Comparison of ENCODE assay signal across 30 mouse cellular contexts in the genomic region with DNA sequence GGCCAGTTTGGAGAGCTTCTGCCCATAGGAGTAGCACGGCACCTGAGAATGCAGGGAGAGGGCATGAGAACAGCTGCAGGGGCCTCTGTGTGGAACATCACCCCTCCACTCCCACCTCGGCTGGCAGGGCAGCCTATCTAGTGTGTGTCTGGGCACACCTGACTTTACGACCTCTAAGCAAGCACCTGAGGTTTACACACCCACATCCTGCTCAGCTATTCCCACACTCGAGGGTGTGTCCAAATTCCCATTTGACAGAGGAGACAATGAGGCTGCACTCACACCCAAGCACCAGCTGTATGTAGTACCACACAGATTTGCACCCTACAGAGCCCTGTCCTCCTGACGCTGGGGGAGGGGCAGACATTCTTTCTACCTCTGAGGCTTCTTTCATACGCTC. TPM values are rescaled to one million over a fixed set of nuclear protein-coding genes. Genes with fewer than 3 reads are reported as not detected.
DNase-seq lines count a peak whose midpoint lies in the region; ATAC-seq and TF ChIP-seq lines count a peak whose summit lies in the region.
"Had no signal": no experiment of that assay in that cellular context is flagged by ENCODE, and none has a peak within 500 bp of the region (broad histone marks: within the 10 kb centered on the region; RNA-seq: fewer than 3 reads in every experiment).

No protein-coding gene starts in this region.

- H3K27me3 ChIP-seq in E14TG2a.4 (ENCODE audit: insufficient read depth, low read length) = peaks cover 92% of the 10 kb centered on the region
- H3K27me3 ChIP-seq in intestine, embryonic 14.5 days (replicated peaks; ENCODE audit: control insufficient read depth, insufficient read depth, low read length) = no peaks in the 10 kb centered on the region
- H3K27me3 ChIP-seq in limb, embryonic 10.5 days (ENCODE audit: low read depth, poor library complexity, severe bottlenecking) = peaks cover 14% of the 10 kb centered on the region; the same call in 1 of the 2 replicates
- 0 out of 2 replicates have a peak, but pooled peaks cover 10% of the 10 kb centered on the region for H3K27me3 ChIP-seq in midbrain, embryonic 15.5 days (replicated peaks)
- no peaks in the 10 kb centered on the region for H3K27me3 ChIP-seq in cerebellum, adult 2 months (ENCODE audit: control insufficient read depth, insufficient read depth, low read length)
- H3K27me3 ChIP-seq: heart, embryonic 13.5 days; Patski had no signal

- H3K4me1 ChIP-seq in E14TG2a.4 (replicated peaks; ENCODE audit: low read depth, low read length) = peaks cover 33% of the 10 kb centered on the region
- H3K4me1 ChIP-seq in intestine, embryonic 14.5 days (replicated peaks; ENCODE audit: control insufficient read depth, insufficient read depth, low read length) = peaks cover 25% of the 10 kb centered on the region
- peaks cover 69% of the 10 kb centered on the region for H3K4me1 ChIP-seq in limb, embryonic 10.5 days
- peaks cover 11% of the 10 kb centered on the region for H3K4me1 ChIP-seq in midbrain, embryonic 15.5 days
- peaks cover 43% of the 10 kb centered on the region for H3K4me1 ChIP-seq in cerebellum, adult 2 months (ENCODE audit: control insufficient read depth, insufficient read depth, low read length)

- H3K9me3 ChIP-seq in E14TG2a.4 (ENCODE audit: low read length) = no peaks in the 10 kb centered on the region
- H3K9me3 ChIP-seq in intestine, embryonic 14.5 days (ENCODE audit: control insufficient read depth, low read length) = no peaks in the 10 kb centered on the region
- no peaks in the 10 kb centered on the region for H3K9me3 ChIP-seq in limb, embryonic 10.5 days (replicated peaks)
- H3K9me3 ChIP-seq in midbrain, embryonic 15.5 days = no peaks in the 10 kb centered on the region
- H3K9me3 ChIP-seq: embryonic facial prominence, embryonic 12.5 days; heart, embryonic 13.5 days; kidney, embryonic 15.5 days; limb, embryonic 13.5 days; megakaryocyte, embryonic 14.5 days; midbrain, embryonic 12.5 days had no signal

- TF ChIP-seq CTCF in E14TG2a.4 (conservative IDR thresholded peaks at IDR 0.05; ENCODE audit: low read length) = no peak
- no peak for TF ChIP-seq CTCF in cerebellum, adult 2 months (IDR thresholded peaks at IDR 0.05; ENCODE audit: borderline replicate concordance, insufficient read depth, low read depth, low read length)

- no peak for TF ChIP-seq POLR2A in cerebellum, adult 2 months (IDR thresholded peaks at IDR 0.05; ENCODE audit: borderline replicate concordance, insufficient read depth, low read length)

- peak; percentile 30 for ATAC-seq in intestine, embryonic 14.5 days (replicated peaks; ENCODE audit: low FRiP score, low TSS enrichment, low read depth)
- ATAC-seq in midbrain, embryonic 15.5 days (replicated peaks) = no peak
- ATAC-seq: activated CD4-positive, CD25-positive, alpha-beta regulatory T cell, adult 4 months; CD4-positive, CD25-positive, alpha-beta regulatory T cell, adult 4 months; forebrain, embryonic 16.5 days; hindbrain, postnatal 0 days; Patski had no signal

- no peak overlapping the region for H3K4me2 ChIP-seq in intestine, embryonic 14.5 days (ENCODE audit: low read length)
- H3K4me2 ChIP-seq in midbrain, embryonic 15.5 days = no peak overlapping the region
- H3K4me2 ChIP-seq: embryonic facial prominence, embryonic 12.5 days; heart, embryonic 13.5 days; kidney, embryonic 15.5 days; limb, embryonic 13.5 days; liver, embryonic 11.5 days; midbrain, embryonic 12.5 days had no signal

- no peak overlapping the region for H3K27ac ChIP-seq in intestine, embryonic 14.5 days (ENCODE audit: low read depth)
- peak overlapping the region; percentile 56 for H3K27ac ChIP-seq in limb, embryonic 10.5 days
- H3K27ac ChIP-seq in midbrain, embryonic 15.5 days = no peak overlapping the region
- no peak overlapping the region for H3K27ac ChIP-seq in cerebellum, adult 2 months (ENCODE audit: insufficient read depth, low read length)
- H3K27ac ChIP-seq: embryonic facial prominence, embryonic 12.5 days; hindbrain, postnatal 0 days; kidney, embryonic 15.5 days; limb, embryonic 13.5 days; midbrain, embryonic 12.5 days had no signal

- peak; percentile 45 for DNase-seq in ES-CJ7 (ENCODE audit: low read depth, low spot score)
- no peak for DNase-seq in intestine, embryonic 14.5 days (ENCODE audit: low spot score)
- no peak for DNase-seq in limb, embryonic 10.5 days (ENCODE audit: low spot score)
- DNase-seq in cerebellum, adult 2 months = no peak
- no peak for DNase-seq in lung, adult 18-20 months
- DNase-seq in T-cell, adult 2 months (ENCODE audit: low spot score) = no peak
- DNase-seq: adrenal gland, adult 2 months; adrenal gland, postnatal 36 days; cerebellum, adult 8-10 months; cerebellum, postnatal 36 days; gastrocnemius, postnatal 10 days; heart, postnatal 10 days; kidney, adult 18-20 months; kidney, postnatal 25 days; lung, postnatal 36 days; thymus, adult 2 months had no signal

- whole genome bisulfite sequencing in intestine, embryonic 14.5 days = 60% methylated on average over 6 of the region's 6 CpGs
- WGBS in limb, embryonic 10.5 days = 62% methylated on average over 6 of the region's 6 CpGs
- 81% methylated on average over 6 of the region's 6 CpGs for WGBS in midbrain, embryonic 15.5 days
- WGBS in cerebellum, adult 2 months = 83% methylated on average over 6 of the region's 6 CpGs

- peak overlapping the region; percentile 17; the same call in 1 of the 2 replicates for H3K4me3 ChIP-seq in E14TG2a.4 (replicated peaks; ENCODE audit: low read length)
- H3K4me3 ChIP-seq in intestine, embryonic 14.5 days (ENCODE audit: low read depth, low read length) = no peak overlapping the region
- H3K4me3 ChIP-seq in limb, embryonic 10.5 days = no peak overlapping the region
- H3K4me3 ChIP-seq in midbrain, embryonic 15.5 days = no peak overlapping the region
- no peak overlapping the region for H3K4me3 ChIP-seq in cerebellum, adult 2 months (replicated peaks; ENCODE audit: insufficient read depth, low read depth, low read length)
- H3K4me3 ChIP-seq: embryonic facial prominence, embryonic 12.5 days; heart, embryonic 13.5 days; kidney, embryonic 15.5 days; limb, embryonic 13.5 days; megakaryocyte, embryonic 14.5 days; midbrain, embryonic 12.5 days had no signal

- H3K9ac ChIP-seq in intestine, embryonic 14.5 days (ENCODE audit: low read length) = no peak overlapping the region
- H3K9ac ChIP-seq in midbrain, embryonic 15.5 days = no peak overlapping the region
- H3K9ac ChIP-seq: embryonic facial prominence, embryonic 12.5 days; heart, embryonic 13.5 days; kidney, embryonic 15.5 days; limb, embryonic 13.5 days; midbrain, embryonic 12.5 days had no signal

- H3K36me3 ChIP-seq in E14TG2a.4 (ENCODE audit: insufficient read depth, low read length) = no peaks in the 10 kb centered on the region
- H3K36me3 ChIP-seq in intestine, embryonic 14.5 days (ENCODE audit: control insufficient read depth, insufficient read depth, low read length) = no peaks in the 10 kb centered on the region
- peaks cover 24% of the 10 kb centered on the region; the same call in 1 of the 2 replicates for H3K36me3 ChIP-seq in limb, embryonic 10.5 days
- H3K36me3 ChIP-seq in midbrain, embryonic 15.5 days (replicated peaks) = no peaks in the 10 kb centered on the region
- H3K36me3 ChIP-seq: embryonic facial prominence, embryonic 12.5 days; kidney, embryonic 15.5 days; midbrain, embryonic 12.5 days had no signal

RNA-seq across cellular contexts. Expression of gene Atoh8, which starts 11.5 kb away (rescaled TPM):
- polyA plus RNA-seq in intestine, embryonic 14.5 days (2014; fragmentation: Nextera tagmentation; extraction: Ambion mirVana) = 7.3 and 8.7 TPM in 2 replicates
- polyA plus RNA-seq in limb, embryonic 10.5 days (2016; fragmentation: Nextera tagmentation; extraction: Ambion mirVana) = 24.9 and 28.0 TPM in 2 replicates
- polyA plus RNA-seq in midbrain, embryonic 15.5 days (2015; fragmentation: Nextera tagmentation; extraction: Ambion mirVana) = 1.9 and 2.2 TPM in 2 replicates
- 4.4 and 5.9 TPM in 2 replicates for polyA plus RNA-seq in cerebellum, adult 2 months (2012; rRNA removed)
- polyA plus RNA-seq: activated CD4-positive, CD25-positive, alpha-beta regulatory T cell, adult 4 months; CD4-positive, CD25-positive, alpha-beta regulatory T cell, adult 4 months had no signal
